Mouse (Mus musculus) skeletal muscle tissue, adult 2 months (tissue): ENCODE measurements around the gene Usp1.
"Not testable (repeated sequence)": the region's sequence is repeated elsewhere in the genome, so short reads cannot be mapped to it uniquely, and the experiment has no call there.

Experiments
- DNase-seq: peaks from one replicate; pipeline ENCODE4 v3.0.0-alpha.2; 2012; ENCODE audit warnings: low read depth, low spot score

Usp1 gene

DNA sequence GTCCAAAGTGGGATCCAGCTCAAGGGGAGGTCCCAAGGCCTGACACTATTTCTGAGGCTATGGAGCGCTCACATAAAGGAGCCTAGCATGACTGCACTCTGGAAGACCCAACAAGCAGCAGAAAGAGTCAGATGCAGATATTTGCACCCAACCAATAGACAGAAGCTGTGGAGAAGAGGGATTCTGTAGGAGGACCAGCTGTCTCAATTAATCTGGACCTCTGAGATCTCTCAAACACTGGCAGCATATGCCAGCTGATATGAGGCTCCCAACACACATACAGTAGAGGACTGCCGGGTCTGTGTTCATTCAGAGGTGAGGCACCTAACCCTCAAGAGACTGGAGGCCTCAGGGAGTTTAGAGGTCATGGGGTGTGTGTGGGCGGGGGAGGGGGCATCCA, 56.4 kb downstream of the Usp1 start:
- DNase-seq = not testable (repeated sequence)

DNA sequence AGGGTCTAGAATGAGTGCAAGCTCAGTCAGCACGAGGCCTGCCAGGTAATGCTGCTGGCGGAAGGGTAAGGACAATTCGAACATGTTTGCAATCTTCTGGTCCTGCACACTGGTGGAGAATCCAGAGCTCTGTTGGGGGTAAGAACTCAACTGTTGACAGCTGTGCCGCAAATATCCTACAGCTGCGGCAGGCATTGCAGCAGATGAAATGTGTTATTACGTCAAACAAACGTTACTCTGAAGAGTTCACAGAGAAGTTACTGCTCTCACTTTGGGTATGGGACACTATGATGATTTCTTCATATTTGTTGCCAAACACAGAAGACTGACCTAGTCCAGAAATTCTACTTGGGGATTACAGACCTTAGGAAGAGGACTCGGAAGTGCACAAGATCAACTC, 61.1 kb downstream of the Usp1 start:
- DNase-seq = no peak
